Mouse (Mus musculus) ES-E14 (cell line): ENCODE measurements around the gene Clec16a.

Source experiments
- CHD2 ChIP-seq: IDR thresholded peaks from 2 replicates; pipeline ENCODE4 v1.6.1; 2014; ENCODE audit warnings: mild to moderate bottlenecking, low read depth, low read length, inconsistent platforms
- HCFC1 ChIP-seq: IDR thresholded peaks from 2 replicates; pipeline ENCODE4 v1.6.1; 2012; ENCODE audit warnings: low read length, inconsistent platforms, borderline replicate concordance; ENCODE audit not compliant: insufficient read depth
- MAFK ChIP-seq: IDR thresholded peaks from 2 replicates; pipeline ENCODE4 v1.6.1; 2014; ENCODE audit warnings: mild to moderate bottlenecking, low read depth, low read length, inconsistent platforms; ENCODE audit not compliant: insufficient read depth
- ZC3H11A ChIP-seq: IDR thresholded peaks from 2 replicates; pipeline ENCODE4 v1.6.1; 2012; ENCODE audit warnings: low read depth, mild to moderate bottlenecking, inconsistent platforms, low read length, borderline replicate concordance
- ZNF384 ChIP-seq: IDR thresholded peaks from 2 replicates; pipeline ENCODE4 v1.6.1; 2012; ENCODE audit warnings: low read depth, low read length, inconsistent platforms

DNA sequence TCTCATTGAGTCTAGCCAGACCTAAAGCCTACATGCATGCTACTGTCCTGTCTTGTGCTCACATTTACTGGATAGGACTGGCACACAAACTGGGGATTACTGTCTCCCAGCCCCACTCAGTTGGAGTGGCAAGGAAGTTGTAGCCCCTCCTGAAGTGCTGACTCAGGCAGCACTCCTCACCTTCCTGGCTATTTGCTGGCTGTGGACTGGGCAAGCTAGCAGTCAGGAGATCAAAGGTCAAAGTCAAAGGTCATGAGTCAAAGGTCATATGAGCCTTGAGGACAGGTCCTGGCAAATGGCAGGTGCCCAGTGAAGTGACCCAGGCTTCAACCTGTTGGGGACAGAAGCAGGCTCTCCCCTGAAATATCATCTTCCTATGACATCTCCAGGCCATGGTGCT is 99.1 kb downstream of the Clec16a start:
- TF ChIP-seq CHD2 (no peak), ZC3H11A (no peak), ZNF384 (no peak), MAFK (no peak), HCFC1 (no peak)
